Mouse (Mus musculus): ENCODE results near the gene Trafd1.
"Not testable (repeated sequence)": the region's sequence is repeated elsewhere in the genome, so short reads cannot be mapped to it uniquely, and the experiment has no call there.

Trafd1 gene

DNA sequence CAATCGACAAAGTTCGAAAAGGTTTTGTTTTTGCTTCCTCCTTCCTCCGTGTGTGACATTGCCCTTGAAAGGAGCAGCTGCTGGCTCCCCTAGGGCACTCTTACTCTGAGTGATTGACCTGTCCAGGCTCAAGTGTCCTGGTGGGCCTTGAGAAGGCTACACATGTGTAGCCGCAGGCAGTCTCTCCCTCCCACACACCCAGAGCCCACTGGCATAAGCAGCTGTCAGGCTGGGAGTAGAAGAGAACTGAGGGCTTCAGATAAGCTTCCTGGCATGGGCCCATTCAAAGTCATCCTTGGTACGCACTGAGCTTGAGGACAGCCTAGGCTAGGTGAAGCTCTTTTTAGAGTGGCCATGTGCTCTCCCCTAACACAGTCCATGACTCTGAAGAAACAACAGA is 51.0 kb downstream of the Trafd1 start:
- in situ Hi-C loops (cut with MboI; ENCODE audit: unreplicated experiment in 2 of 2) = no loop called here

DNA sequence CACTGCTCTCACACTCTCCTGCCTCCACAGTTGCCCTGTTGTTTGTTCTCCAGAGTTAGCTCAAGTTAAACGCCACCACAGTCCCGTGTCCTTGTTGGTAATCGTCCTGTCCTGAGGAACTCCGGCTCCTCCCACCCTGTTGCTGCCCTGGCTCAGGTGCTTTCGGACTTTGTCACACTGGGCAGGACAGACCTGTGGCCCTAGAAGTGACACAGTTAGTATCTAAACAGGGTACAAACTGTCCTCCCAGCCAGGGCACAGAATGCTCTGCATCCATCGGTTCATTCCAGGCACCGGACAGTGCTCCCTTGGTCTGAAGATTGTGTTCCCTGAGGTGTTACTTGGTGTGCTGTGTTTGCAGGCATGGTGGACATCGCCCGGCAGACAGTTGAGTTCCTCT is 51.5 kb downstream of the Trafd1 start:
- in situ Hi-C loops (cut with MboI; ENCODE audit: unreplicated experiment in 2 of 2) = no loop called here

DNA sequence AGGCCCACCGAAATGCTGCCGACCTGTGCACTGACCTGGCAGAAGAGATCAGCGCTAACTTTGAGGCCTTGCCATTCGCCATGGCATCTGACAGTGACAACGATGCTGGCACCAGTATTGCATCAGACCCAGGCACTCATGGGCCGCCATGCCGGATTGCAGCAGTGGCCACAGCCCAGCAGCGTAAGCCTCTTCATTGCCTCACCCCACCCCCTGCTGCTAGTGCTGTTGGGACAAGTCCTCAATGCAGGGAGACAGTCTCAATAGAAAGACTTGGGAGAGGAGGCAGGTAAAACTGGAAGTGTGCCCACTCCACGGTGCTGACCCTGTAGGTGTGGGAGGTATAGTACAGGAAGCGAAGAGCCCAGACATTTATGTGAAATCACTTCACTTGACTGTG is 53.7 kb downstream of the Trafd1 start:
- in situ Hi-C loops (cut with MboI; ENCODE audit: unreplicated experiment in 2 of 2) = no loop called here

DNA sequence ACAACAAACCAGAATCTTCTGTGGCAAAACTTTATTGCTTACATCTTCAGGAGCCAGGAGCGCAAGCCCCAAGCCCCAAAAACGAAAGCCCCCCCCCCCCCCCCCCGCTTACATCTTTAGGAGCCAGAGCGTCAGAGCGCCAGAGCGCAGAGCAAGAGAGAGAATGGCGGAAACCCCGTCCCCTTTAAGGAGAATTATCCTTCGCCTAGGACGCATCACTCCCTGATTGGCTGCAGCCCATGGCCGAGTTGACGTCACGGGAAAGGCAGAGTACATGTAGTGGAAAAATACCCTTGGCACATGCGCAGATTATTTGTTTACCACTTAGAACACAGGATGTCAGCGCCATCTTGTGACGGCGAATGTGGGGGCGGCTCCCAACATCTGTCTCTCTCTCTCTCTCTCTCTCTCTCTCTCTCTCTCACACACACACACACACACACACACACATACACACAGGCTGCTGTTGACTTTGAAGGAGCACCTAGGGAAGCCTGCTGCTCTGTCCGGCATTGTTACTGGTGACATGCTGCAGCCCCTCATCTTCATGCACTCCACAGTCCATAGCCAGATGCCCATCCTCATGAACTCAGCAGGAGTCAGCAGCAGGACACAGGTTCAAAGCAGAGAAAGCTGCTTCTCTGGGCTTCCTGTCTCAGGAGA is 55.1 kb downstream of the Trafd1 start:
- in situ Hi-C loops (cut with MboI; ENCODE audit: unreplicated experiment in 2 of 2) = not testable (repeated sequence)

DNA sequence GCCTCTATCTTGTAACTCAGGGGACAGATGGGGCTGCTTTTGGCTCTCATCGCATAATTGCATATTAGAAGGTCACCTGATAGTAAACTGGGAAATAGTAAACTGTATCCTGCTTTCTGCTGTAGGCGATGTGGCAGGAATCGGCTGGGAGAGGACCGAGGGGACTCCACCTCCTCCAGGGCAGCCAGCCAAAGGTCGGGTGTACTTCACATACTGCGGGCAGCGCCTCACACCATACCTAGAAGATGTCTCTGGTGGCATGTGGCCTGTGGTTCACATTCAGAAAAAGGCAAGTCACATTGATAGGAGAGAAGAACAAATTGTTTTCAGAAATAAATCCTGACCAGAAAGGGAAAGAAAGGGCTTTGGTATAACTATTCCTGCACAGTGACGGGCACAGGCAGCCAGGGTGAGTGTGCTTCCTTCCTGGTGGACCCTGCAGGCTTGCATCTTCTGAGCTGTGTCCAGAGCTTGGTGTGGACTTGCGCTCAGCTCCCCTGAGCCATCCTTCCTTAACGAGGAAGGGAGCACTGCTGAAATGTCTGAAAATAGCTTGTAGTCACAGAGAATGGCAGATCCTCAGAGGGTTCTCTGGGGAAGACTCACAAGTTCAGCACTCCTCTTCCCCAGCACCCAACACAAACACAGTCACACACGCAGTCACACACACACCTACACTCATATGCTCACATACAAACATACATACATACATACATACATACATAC is 55.9 kb downstream of the Trafd1 start:
- in situ Hi-C loops (cut with MboI; ENCODE audit: unreplicated experiment in 2 of 2) = no loop called here

DNA sequence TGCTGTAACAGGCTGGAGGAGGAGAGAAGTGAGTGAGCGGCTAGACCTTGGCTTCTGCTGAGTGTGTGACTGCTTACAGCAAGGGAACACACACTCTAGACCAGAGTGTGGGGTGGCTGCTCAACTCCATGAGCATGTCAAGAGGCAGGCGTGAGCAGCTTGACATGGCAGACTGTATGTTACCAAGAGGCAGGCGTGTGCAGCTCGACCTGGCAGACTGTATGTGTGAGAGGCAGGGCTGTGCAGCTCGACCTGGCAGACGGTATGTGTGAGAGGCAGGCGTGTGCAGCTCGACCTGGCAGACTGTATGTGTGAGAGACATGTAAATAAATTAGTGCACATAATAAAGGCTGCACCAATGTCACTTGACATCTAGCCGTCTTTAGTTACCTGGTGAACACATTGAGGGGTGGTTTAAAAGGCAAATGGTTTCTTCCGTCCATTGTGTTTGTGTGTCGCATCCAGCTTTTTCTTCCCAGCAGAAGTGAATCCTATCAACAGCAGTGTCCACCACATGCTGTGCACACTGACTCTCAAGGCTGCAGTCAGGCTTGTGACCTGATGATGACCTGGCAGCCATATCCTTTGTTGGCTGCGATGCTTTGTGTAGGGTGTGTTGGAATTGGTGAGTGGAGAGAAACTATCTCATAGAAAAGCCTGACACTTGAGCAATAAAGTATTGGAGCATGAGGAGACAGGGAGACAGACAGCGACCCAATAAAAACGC is 59.2 kb downstream of the Trafd1 start:
- in situ Hi-C loops (cut with MboI; ENCODE audit: unreplicated experiment in 2 of 2) = no loop called here
